In the genomic region with DNA sequence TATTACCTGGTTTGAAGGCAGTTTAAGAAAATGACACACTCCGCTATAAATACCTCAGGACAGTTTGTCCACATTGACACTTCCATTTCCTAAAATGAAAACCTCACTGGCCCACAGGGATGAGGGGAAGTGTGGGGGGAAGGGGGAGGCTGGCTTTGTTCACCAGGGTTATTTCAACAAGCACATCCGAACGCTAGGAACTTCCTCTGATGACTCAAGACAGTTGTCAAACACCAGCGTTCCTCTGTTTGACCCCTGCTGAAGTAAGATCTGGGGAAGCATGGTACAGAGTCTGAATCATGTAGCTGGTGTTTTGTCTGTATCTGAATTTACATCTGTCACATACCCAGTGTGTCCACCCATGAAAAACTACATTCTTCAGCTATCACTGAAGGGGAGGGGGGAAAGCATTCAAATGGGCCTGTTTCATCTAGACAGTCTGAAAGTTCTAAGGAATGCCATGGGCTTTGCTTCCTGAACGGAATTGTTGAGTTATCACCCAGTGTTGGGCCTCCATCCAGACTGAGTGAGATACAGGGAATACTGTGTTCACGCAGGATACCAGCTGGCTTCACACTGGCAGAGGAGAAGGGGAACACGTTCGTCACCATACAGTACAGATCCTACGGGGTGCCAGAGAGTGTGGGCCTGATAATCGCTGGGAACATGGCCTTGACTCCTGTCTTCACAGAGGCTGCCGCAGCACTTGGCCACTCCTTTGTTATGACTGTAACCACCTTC, we compare ENCODE assay signal across 8 mouse cellular contexts. TPM values are rescaled to one million over a fixed set of nuclear protein-coding genes. Genes with fewer than 3 reads are reported as not detected.
A peak's percentile ranks its signal among the peaks of the same experiment; 100 is the strongest.
DNase-seq lines count a peak whose midpoint lies in the region; ATAC-seq and TF ChIP-seq lines count a peak whose summit lies in the region.

No protein-coding gene starts in this region.

- TF ChIP-seq CTCF in lung, embryonic 14.5 days (IDR thresholded peaks at IDR 0.05; ENCODE audit: low read depth) = no peak

- H3K9ac ChIP-seq in forebrain, embryonic 15.5 days (replicated peaks) = no peak overlapping the region
- H3K9ac ChIP-seq in forebrain, embryonic 11.5 days (ENCODE audit: low read length) = no peak overlapping the region
- H3K9ac ChIP-seq in lung, embryonic 14.5 days = no peak overlapping the region

- no peaks in the 10 kb centered on the region for H3K36me3 ChIP-seq in forebrain, embryonic 15.5 days
- no peaks in the 10 kb centered on the region for H3K36me3 ChIP-seq in forebrain, embryonic 11.5 days (ENCODE audit: control insufficient read depth, insufficient read depth, low read length)
- no peaks in the 10 kb centered on the region for H3K36me3 ChIP-seq in lung, embryonic 14.5 days (ENCODE audit: insufficient read depth)

- no peak overlapping the region for H3K4me2 ChIP-seq in forebrain, embryonic 15.5 days (replicated peaks)
- H3K4me2 ChIP-seq in forebrain, embryonic 11.5 days (ENCODE audit: low read depth, low read length, severe bottlenecking) = no peak overlapping the region
- no peak overlapping the region for H3K4me2 ChIP-seq in lung, embryonic 14.5 days

- DNase-seq in forebrain, embryonic 11.5 days (ENCODE audit: low spot score) = no peak
- peak; percentile 74 for DNase-seq in A20 (ENCODE audit: low read depth, low spot score)
- peak; percentile 66 for DNase-seq in lung, embryonic 14.5 days
- peak; percentile 61 for DNase-seq in testis, postnatal 14 days (ENCODE audit: low spot score)
- DNase-seq in adipocyte (ENCODE audit: low spot score) = no peak

- no peaks in the 10 kb centered on the region for H3K9me3 ChIP-seq in forebrain, embryonic 15.5 days
- H3K9me3 ChIP-seq in forebrain, embryonic 11.5 days (ENCODE audit: control insufficient read depth, low read length) = no peaks in the 10 kb centered on the region
- no peaks in the 10 kb centered on the region for H3K9me3 ChIP-seq in lung, embryonic 14.5 days (ENCODE audit: low read depth, low read length)

- peak; percentile 68; the same call in 1 of the 2 replicates for ATAC-seq in forebrain, embryonic 15.5 days (replicated peaks)
- no peak for ATAC-seq in forebrain, embryonic 11.5 days (replicated peaks; ENCODE audit: low FRiP score)
- peak; percentile 58 for ATAC-seq in common myeloid progenitor, adult 5-6 weeks (replicated peaks; ENCODE audit: low read depth, poor library complexity, severe bottlenecking)
- ATAC-seq in inflammation-experienced regulatory T-cells, adult 6 months = peak; percentile 35
- peak; percentile 76 for ATAC-seq in lung, embryonic 14.5 days (ENCODE audit: insufficient read depth)

- 69% methylated on average over 11 of the region's 11 CpGs for WGBS in forebrain, embryonic 15.5 days
- WGBS in forebrain, embryonic 11.5 days = 80% methylated on average over 11 of the region's 11 CpGs
- WGBS in lung, embryonic 14.5 days = 26% methylated on average over 11 of the region's 11 CpGs

- H3K4me3 ChIP-seq in forebrain, embryonic 15.5 days = no peak overlapping the region
- no peak overlapping the region for H3K4me3 ChIP-seq in forebrain, embryonic 11.5 days (ENCODE audit: low read depth, low read length)
- no peak overlapping the region for H3K4me3 ChIP-seq in lung, embryonic 14.5 days (ENCODE audit: low read depth, low read length)

- H3K27ac ChIP-seq in forebrain, embryonic 15.5 days (replicated peaks) = no peak overlapping the region
- no peak overlapping the region for H3K27ac ChIP-seq in forebrain, embryonic 11.5 days (ENCODE audit: low read depth, low read length)
- H3K27ac ChIP-seq in lung, embryonic 14.5 days (ENCODE audit: low read depth) = peak overlapping the region; percentile 69

- H3K4me1 ChIP-seq in forebrain, embryonic 15.5 days = no peaks in the 10 kb centered on the region; the same call in 1 of the 2 replicates
- no peaks in the 10 kb centered on the region for H3K4me1 ChIP-seq in forebrain, embryonic 11.5 days (replicated peaks; ENCODE audit: control insufficient read depth, insufficient read depth, low read length)
- H3K4me1 ChIP-seq in lung, embryonic 14.5 days (ENCODE audit: insufficient read depth) = peaks cover 14% of the 10 kb centered on the region

- H3K27me3 ChIP-seq in forebrain, embryonic 15.5 days = no peaks in the 10 kb centered on the region
- no peaks in the 10 kb centered on the region for H3K27me3 ChIP-seq in forebrain, embryonic 11.5 days (ENCODE audit: control insufficient read depth, insufficient read depth, low read length)
- no peaks in the 10 kb centered on the region for H3K27me3 ChIP-seq in lung, embryonic 14.5 days (ENCODE audit: insufficient read depth, low read length)

RNA-seq across cellular contexts. Expression of gene Fam133b, which starts 40.9 kb away (rescaled TPM):
- polyA plus RNA-seq in forebrain, embryonic 15.5 days (2015; fragmentation: Nextera tagmentation; extraction: Ambion mirVana) = 28.4 and 30.3 TPM in 2 replicates
- 37.9 and 43.7 TPM in 2 replicates for polyA plus RNA-seq in forebrain, embryonic 11.5 days (2014; fragmentation: Nextera tagmentation; extraction: Ambion mirVana)
- total RNA-seq in common myeloid progenitor, adult 5-6 weeks (2017) = 168 and 180 TPM in 2 replicates
- 10 to 100 TPM; 40.1 to 59.9 (median 53.6) TPM for polyA plus RNA-seq in inflammation-experienced regulatory T-cells, adult 6 months (2017; shearing (Covaris generic))
- 33.5 and 36.6 TPM in 2 replicates for polyA plus RNA-seq in lung, embryonic 14.5 days (2014; fragmentation: Nextera tagmentation; extraction: Ambion mirVana)

Comparison
In these comparisons a context has a peak if more than half of its experiments do, and no peak if none do; other contexts are left out.
1. DNase-seq: peak in A20 (single experiment), lung, embryonic 14.5 days (single experiment) and testis, postnatal 14 days (single experiment); none in forebrain, embryonic 11.5 days (single experiment) and adipocyte (single experiment).